Mouse (Mus musculus) yolk sac, embryonic 10.5 days (tissue): ENCODE data around the gene Itln1.

Experiments used
- DNase-seq: peaks from one replicate; pipeline ENCODE4 v3.0.0-alpha.2; 2017; ENCODE audit warnings: low spot score

The Itln1 gene

GRCm38 (mm10) chr1:171535194-171535593 lies at the start of gene Itln1:
Gene Itln1 (minus strand): TSS chr1:171535294.
- no peak for DNase-seq

- DNase-seq, result no peak
Measured at GRCm38 (mm10) chr1:171584584-171584983, 49.5 kb upstream of the Itln1 start.

GRCm38 (mm10) chr1:171577168-171577567 lies 42.1 kb upstream of the Itln1 start:
- DNase-seq, result no peak

- no peak for DNase-seq
Measured at GRCm38 (mm10) chr1:171568436-171568835, 33.3 kb upstream of the Itln1 start.

GRCm38 (mm10) chr1:171566777-171567176 lies 31.7 kb upstream of the Itln1 start:
- DNase-seq, result no peak

GRCm38 (mm10) chr1:171565888-171566287 lies 30.8 kb upstream of the Itln1 start:
- DNase-seq, result no peak

- no peak for DNase-seq
Measured at GRCm38 (mm10) chr1:171564247-171564646, 29.2 kb upstream of the Itln1 start.

- no peak for DNase-seq
Measured at GRCm38 (mm10) chr1:171563042-171563441, 27.9 kb upstream of the Itln1 start.

- DNase-seq, result no peak
Measured at GRCm38 (mm10) chr1:171561639-171562225, 26.6 kb upstream of the Itln1 start.

- no peak for DNase-seq
Measured at GRCm38 (mm10) chr1:171561200-171561599, 26.1 kb upstream of the Itln1 start.

- no peak for DNase-seq
Measured at GRCm38 (mm10) chr1:171560262-171560661, 25.2 kb upstream of the Itln1 start.

- no peak for DNase-seq
Measured at GRCm38 (mm10) chr1:171558898-171559297, 23.8 kb upstream of the Itln1 start, which contains the start of gene Cd244a. Gene Cd244a (plus strand): TSS chr1:171559193.

- no peak for DNase-seq
Measured at GRCm38 (mm10) chr1:171558407-171558806, 23.3 kb upstream of the Itln1 start.

GRCm38 (mm10) chr1:171556366-171556765 lies 21.3 kb upstream of the Itln1 start:
- DNase-seq, result no peak

GRCm38 (mm10) chr1:171553359-171554341 lies 18.6 kb upstream of the Itln1 start:
- DNase-seq, result no peak

- DNase-seq, result no peak
Measured at GRCm38 (mm10) chr1:171552230-171552629, 17.1 kb upstream of the Itln1 start.

GRCm38 (mm10) chr1:171551326-171551725 lies 16.2 kb upstream of the Itln1 start:
- no peak for DNase-seq

- DNase-seq, result no peak
Measured at GRCm38 (mm10) chr1:171540694-171541093, 5.6 kb upstream of the Itln1 start.

GRCm38 (mm10) chr1:171534557-171534956 lies 537 bp downstream of the Itln1 start:
- no peak for DNase-seq

GRCm38 (mm10) chr1:171532830-171533229 lies 2.3 kb downstream of the Itln1 start:
- no peak for DNase-seq

- DNase-seq, result no peak
Measured at GRCm38 (mm10) chr1:171531367-171531766, 3.7 kb downstream of the Itln1 start.

- no peak for DNase-seq
Measured at GRCm38 (mm10) chr1:171515557-171515956, 19.5 kb downstream of the Itln1 start.

- no peak for DNase-seq
Measured at GRCm38 (mm10) chr1:171515039-171515438, 20.1 kb downstream of the Itln1 start.
